Mouse (Mus musculus) stomach, postnatal 0 days (tissue): ENCODE data around the gene Ctnna2.

Source experiments
- CTCF ChIP-seq: IDR thresholded peaks from 2 replicates; pipeline ENCODE4 v1.5.1; 2016; ENCODE audit warnings: antibody characterized with exemption, low read depth, mild to moderate bottlenecking, moderate library complexity
- EP300 ChIP-seq: optimal IDR thresholded peaks from 2 replicates; pipeline ENCODE3; 2016; ENCODE audit warnings: antibody characterized with exemption

DNA sequence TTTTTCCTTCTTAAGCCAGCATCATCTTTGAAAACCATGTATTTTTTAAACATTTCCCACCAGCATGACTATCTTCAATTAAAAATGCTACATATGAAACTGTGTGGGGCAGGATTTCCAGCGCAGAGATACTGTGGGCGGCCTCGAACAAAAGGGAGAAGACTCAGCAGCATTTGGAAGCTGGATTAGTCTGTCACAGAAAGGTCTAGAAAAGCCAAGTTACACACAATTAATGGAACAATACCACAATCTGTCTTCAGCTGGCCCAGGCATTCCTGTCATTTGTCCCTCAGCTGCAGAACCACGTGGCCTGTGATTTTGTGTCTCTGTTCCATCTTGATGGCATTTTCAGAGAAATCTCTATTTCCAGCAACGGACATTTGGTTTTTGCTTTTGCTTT lies 726.0 kb downstream of the Ctnna2 start:
- TF ChIP-seq CTCF (no peak), EP300 (no peak)
